Mouse (Mus musculus): ENCODE data around the gene Zc3h13. TPM values are rescaled to one million over a fixed set of nuclear protein-coding genes. Genes with fewer than 3 reads are reported as not detected.

Zc3h13 gene
- 10 to 100 TPM; 31.1 to 33.5 TPM for polyA plus RNA-seq (2017; shearing (Covaris generic))

DNA sequence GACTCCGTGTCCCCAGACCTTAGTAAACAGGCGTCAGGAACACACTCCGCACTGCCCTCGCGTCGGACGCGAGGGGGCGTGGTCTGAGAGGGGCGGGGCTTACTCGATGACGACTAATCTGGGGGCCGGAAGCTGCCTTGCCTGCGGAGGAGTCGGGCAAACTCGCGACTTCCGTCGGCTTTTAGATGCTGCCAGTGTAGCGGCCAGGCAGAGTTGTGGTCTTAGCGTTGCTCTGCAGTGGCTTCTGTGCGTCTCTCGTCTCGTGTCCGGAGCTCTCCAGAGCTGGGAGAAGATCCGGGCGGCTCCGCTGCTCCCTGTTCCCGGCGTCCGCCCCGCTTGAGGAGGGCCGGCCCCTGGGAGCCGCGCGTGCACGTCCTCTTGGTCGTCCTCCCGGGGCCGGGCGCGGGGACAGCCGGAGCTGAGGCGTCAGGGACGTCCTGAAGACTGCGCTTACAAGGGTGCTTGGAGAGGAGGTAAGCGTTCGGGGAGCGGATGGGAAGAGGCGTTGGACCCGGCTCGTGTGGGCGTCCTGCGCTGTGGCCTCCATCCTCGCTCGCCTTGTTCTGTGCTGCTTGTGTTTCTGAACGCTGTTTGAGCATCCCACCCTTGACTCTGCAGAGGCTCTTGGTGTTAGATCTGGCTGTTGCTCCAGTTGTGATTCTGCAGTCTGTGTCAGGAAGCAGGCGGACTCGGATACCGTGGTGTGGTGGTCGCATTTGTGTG is at the start of gene Zc3h13:
Zc3h13 (plus strand) TSS at position 181 of the 723 bp plus-strand sequence.

GRCm38 (mm10) chr14:75242087-75242486 is 42.1 kb upstream of the Zc3h13 start, which contains the start of gene Cpb2:
Gene Cpb2 (plus strand): TSS chr14:75242287.

Other genes with a start within 250 kb of the Zc3h13 start
- gene Lrrc63, start 153.5 kb upstream of the Zc3h13 start, polyA plus RNA-seq (2017; shearing (Covaris generic)): under 1 TPM in 1 of 2 experiments, not detected in 1; 0.14 TPM
- gene Lcp1, start 153.3 kb upstream of the Zc3h13 start, polyA plus RNA-seq (2017; shearing (Covaris generic)): 1,000 to 10,000 TPM in 1 of 2 experiments, 100 to 1,000 TPM in 1; 793 to 1,561 TPM
- gene Cpb2, start 42.1 kb upstream of the Zc3h13 start, polyA plus RNA-seq (2017; shearing (Covaris generic)): not detected
- under 1 TPM; 0.16 to 0.28 TPM for gene Siah3, start 171.6 kb downstream of the Zc3h13 start, polyA plus RNA-seq (2017; shearing (Covaris generic))